10 mouse cellular contexts compared by ENCODE assay signal in the genomic region with DNA sequence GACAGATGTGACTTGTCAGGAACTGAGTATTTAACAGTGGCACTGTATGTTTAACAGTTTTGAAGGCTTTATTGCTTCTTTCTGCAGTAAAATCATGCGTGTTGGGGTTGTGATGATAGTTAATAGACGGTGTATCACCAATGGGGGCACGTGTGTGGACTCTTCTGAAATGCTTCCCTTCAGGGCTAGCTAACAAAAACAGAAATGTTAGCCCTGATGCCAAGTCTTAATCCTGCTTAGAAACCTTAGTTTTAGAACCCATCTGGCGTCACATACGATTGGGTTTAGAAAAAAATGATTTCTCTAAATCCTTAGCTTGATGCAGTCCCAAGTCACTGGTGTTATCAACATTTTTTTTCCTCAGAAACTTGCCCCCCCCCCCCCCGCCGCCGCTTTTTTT.
A peak's percentile ranks its signal among the peaks of the same experiment; 100 is the strongest.
DNase-seq lines count a peak whose midpoint lies in the region; ATAC-seq and TF ChIP-seq lines count a peak whose summit lies in the region.
"Had no signal": no experiment of that assay in that cellular context is flagged by ENCODE, and none has a peak within 500 bp of the region (broad histone marks: within the 10 kb centered on the region; RNA-seq: fewer than 3 reads in every experiment).

No protein-coding gene starts in this region.

- peak overlapping the region; percentile 36; the same call in 1 of the 2 replicates for H3K4me2 ChIP-seq in intestine, embryonic 15.5 days (replicated peaks)
- no peak overlapping the region for H3K4me2 ChIP-seq in intestine, postnatal 0 days (replicated peaks; ENCODE audit: low read depth)
- H3K4me2 ChIP-seq in forebrain, embryonic 15.5 days (replicated peaks), result peak overlapping the region; percentile 78
- H3K4me2 ChIP-seq in midbrain, embryonic 13.5 days (replicated peaks), result peak overlapping the region; percentile 68
- no peak overlapping the region for H3K4me2 ChIP-seq in heart, embryonic 11.5 days
- H3K4me2 ChIP-seq: heart, embryonic 15.5 days had no signal

- no peaks in the 10 kb centered on the region for H3K36me3 ChIP-seq in intestine, embryonic 15.5 days
- no peaks in the 10 kb centered on the region for H3K36me3 ChIP-seq in intestine, postnatal 0 days (ENCODE audit: control insufficient read depth, insufficient read depth)
- no peaks in the 10 kb centered on the region for H3K36me3 ChIP-seq in forebrain, embryonic 15.5 days
- H3K36me3 ChIP-seq in midbrain, embryonic 13.5 days, result no peaks in the 10 kb centered on the region
- H3K36me3 ChIP-seq in heart, embryonic 11.5 days (ENCODE audit: control insufficient read depth, insufficient read depth, low read length), result no peaks in the 10 kb centered on the region
- H3K36me3 ChIP-seq: heart, embryonic 15.5 days had no signal

- TF ChIP-seq CTCF in intestine, postnatal 0 days (IDR thresholded peaks at IDR 0.05; ENCODE audit: low read depth), result no peak

- DNase-seq in brain, adult 2 months (ENCODE audit: low read depth, low spot score), result peak; percentile 62
- no peak for DNase-seq in right cerebral cortex, postnatal 36 days (ENCODE audit: low spot score in 2 of 2)
- no peak for DNase-seq in right cerebral cortex, adult 2 months (ENCODE audit: low spot score in 2 of 2)

- H3K9me3 ChIP-seq in intestine, embryonic 15.5 days, result no peaks in the 10 kb centered on the region
- H3K9me3 ChIP-seq in intestine, postnatal 0 days (ENCODE audit: control insufficient read depth), result no peaks in the 10 kb centered on the region
- no peaks in the 10 kb centered on the region for H3K9me3 ChIP-seq in forebrain, embryonic 15.5 days
- no peaks in the 10 kb centered on the region for H3K9me3 ChIP-seq in midbrain, embryonic 13.5 days
- no peaks in the 10 kb centered on the region for H3K9me3 ChIP-seq in heart, embryonic 11.5 days (replicated peaks; ENCODE audit: control insufficient read depth, low read length)
- H3K9me3 ChIP-seq: heart, embryonic 15.5 days had no signal

- no peak for ATAC-seq in intestine, embryonic 15.5 days
- ATAC-seq in intestine, postnatal 0 days, result no peak
- ATAC-seq in forebrain, embryonic 15.5 days (replicated peaks), result no peak
- ATAC-seq in midbrain, embryonic 13.5 days, result no peak
- ATAC-seq in heart, embryonic 11.5 days (replicated peaks; ENCODE audit: insufficient number of reproducible peaks, low FRiP score, low TSS enrichment), result no peak

- no peaks in the 10 kb centered on the region for H3K27me3 ChIP-seq in intestine, embryonic 15.5 days (replicated peaks)
- no peaks in the 10 kb centered on the region for H3K27me3 ChIP-seq in intestine, postnatal 0 days (replicated peaks; ENCODE audit: control insufficient read depth, insufficient read depth, low read length)
- no peaks in the 10 kb centered on the region for H3K27me3 ChIP-seq in forebrain, embryonic 15.5 days
- H3K27me3 ChIP-seq in midbrain, embryonic 13.5 days, result no peaks in the 10 kb centered on the region
- no peaks in the 10 kb centered on the region for H3K27me3 ChIP-seq in heart, embryonic 11.5 days (ENCODE audit: control insufficient read depth, insufficient read depth, low read length)
- H3K27me3 ChIP-seq: heart, embryonic 15.5 days had no signal

- WGBS in intestine, embryonic 15.5 days, result 40% methylated on average over 8 of the region's 8 CpGs
- 48% methylated on average over 5 of the region's 8 CpGs for WGBS in intestine, postnatal 0 days
- 15% methylated on average over 8 of the region's 8 CpGs for WGBS in forebrain, embryonic 15.5 days
- WGBS in midbrain, embryonic 13.5 days, result 36% methylated on average over 7 of the region's 8 CpGs
- WGBS in heart, embryonic 11.5 days (ENCODE audit: insufficient replicate concordance), result 58% methylated on average over 7 of the region's 8 CpGs

- H3K9ac ChIP-seq in intestine, embryonic 15.5 days, result no peak overlapping the region
- no peak overlapping the region for H3K9ac ChIP-seq in intestine, postnatal 0 days (ENCODE audit: low read depth, low read length)
- H3K9ac ChIP-seq in forebrain, embryonic 15.5 days (replicated peaks), result peak overlapping the region; percentile 80
- peak overlapping the region; percentile 81 for H3K9ac ChIP-seq in midbrain, embryonic 13.5 days (replicated peaks)
- H3K9ac ChIP-seq in heart, embryonic 11.5 days (ENCODE audit: low read depth, low read length), result no peak overlapping the region
- H3K9ac ChIP-seq: heart, embryonic 15.5 days; liver, embryonic 14.5 days had no signal

- peaks cover 23% of the 10 kb centered on the region for H3K4me1 ChIP-seq in intestine, embryonic 15.5 days (replicated peaks)
- no peaks in the 10 kb centered on the region for H3K4me1 ChIP-seq in intestine, postnatal 0 days (replicated peaks; ENCODE audit: control insufficient read depth, insufficient read depth, low read length)
- peaks cover 66% of the 10 kb centered on the region for H3K4me1 ChIP-seq in forebrain, embryonic 15.5 days
- peaks cover 59% of the 10 kb centered on the region for H3K4me1 ChIP-seq in midbrain, embryonic 13.5 days (replicated peaks)
- H3K4me1 ChIP-seq in heart, embryonic 11.5 days (ENCODE audit: control insufficient read depth, insufficient read depth, low read length), result peaks cover 41% of the 10 kb centered on the region

- no peak overlapping the region for H3K27ac ChIP-seq in intestine, embryonic 15.5 days
- H3K27ac ChIP-seq in intestine, postnatal 0 days (ENCODE audit: low read depth, low read length), result no peak overlapping the region
- peak overlapping the region; percentile 99 for H3K27ac ChIP-seq in forebrain, embryonic 15.5 days (replicated peaks)
- H3K27ac ChIP-seq in midbrain, embryonic 13.5 days, result peak overlapping the region; percentile 98
- no peak overlapping the region for H3K27ac ChIP-seq in heart, embryonic 11.5 days (ENCODE audit: low read depth, low read length)
- H3K27ac ChIP-seq: heart, embryonic 15.5 days; liver, embryonic 14.5 days had no signal

- no peak overlapping the region for H3K4me3 ChIP-seq in intestine, embryonic 15.5 days (replicated peaks)
- no peak overlapping the region for H3K4me3 ChIP-seq in intestine, postnatal 0 days (ENCODE audit: low read depth, low read length)
- H3K4me3 ChIP-seq in forebrain, embryonic 15.5 days, result peak overlapping the region; percentile 58
- peak overlapping the region; percentile 54 for H3K4me3 ChIP-seq in midbrain, embryonic 13.5 days (replicated peaks)
- H3K4me3 ChIP-seq in heart, embryonic 11.5 days (ENCODE audit: low read depth, low read length), result no peak overlapping the region
- H3K4me3 ChIP-seq: heart, embryonic 15.5 days had no signal

Comparison
In these comparisons a context has a peak if more than half of its experiments do, and no peak if none do; other contexts are left out.
1. H3K4me2 ChIP-seq: peak in intestine, embryonic 15.5 days (single experiment), forebrain, embryonic 15.5 days (single experiment) and midbrain, embryonic 13.5 days (single experiment); none in intestine, postnatal 0 days (single experiment) and heart, embryonic 11.5 days (single experiment).
2. H3K27ac ChIP-seq: peak in forebrain, embryonic 15.5 days (single experiment) and midbrain, embryonic 13.5 days (single experiment); none in intestine, embryonic 15.5 days (single experiment), intestine, postnatal 0 days (single experiment) and heart, embryonic 11.5 days (single experiment).
3. H3K4me3 ChIP-seq: peak in forebrain, embryonic 15.5 days (single experiment) and midbrain, embryonic 13.5 days (single experiment); none in intestine, embryonic 15.5 days (single experiment), intestine, postnatal 0 days (single experiment) and heart, embryonic 11.5 days (single experiment).
4. H3K9ac ChIP-seq: peak in forebrain, embryonic 15.5 days (single experiment) and midbrain, embryonic 13.5 days (single experiment); none in intestine, embryonic 15.5 days (single experiment), intestine, postnatal 0 days (single experiment) and heart, embryonic 11.5 days (single experiment).